Mouse (Mus musculus) retina, adult 2 months (tissue): ENCODE measurements around the gene Zbtb21.
"Not testable (repeated sequence)": the region's sequence is repeated elsewhere in the genome, so short reads cannot be mapped to it uniquely, and the experiment has no call there.

Source experiments
- DNase-seq: peaks from one replicate; pipeline ENCODE4 v3.0.0-alpha.2; 2012; ENCODE audit warnings: low read depth, low spot score

Zbtb21 gene

DNA sequence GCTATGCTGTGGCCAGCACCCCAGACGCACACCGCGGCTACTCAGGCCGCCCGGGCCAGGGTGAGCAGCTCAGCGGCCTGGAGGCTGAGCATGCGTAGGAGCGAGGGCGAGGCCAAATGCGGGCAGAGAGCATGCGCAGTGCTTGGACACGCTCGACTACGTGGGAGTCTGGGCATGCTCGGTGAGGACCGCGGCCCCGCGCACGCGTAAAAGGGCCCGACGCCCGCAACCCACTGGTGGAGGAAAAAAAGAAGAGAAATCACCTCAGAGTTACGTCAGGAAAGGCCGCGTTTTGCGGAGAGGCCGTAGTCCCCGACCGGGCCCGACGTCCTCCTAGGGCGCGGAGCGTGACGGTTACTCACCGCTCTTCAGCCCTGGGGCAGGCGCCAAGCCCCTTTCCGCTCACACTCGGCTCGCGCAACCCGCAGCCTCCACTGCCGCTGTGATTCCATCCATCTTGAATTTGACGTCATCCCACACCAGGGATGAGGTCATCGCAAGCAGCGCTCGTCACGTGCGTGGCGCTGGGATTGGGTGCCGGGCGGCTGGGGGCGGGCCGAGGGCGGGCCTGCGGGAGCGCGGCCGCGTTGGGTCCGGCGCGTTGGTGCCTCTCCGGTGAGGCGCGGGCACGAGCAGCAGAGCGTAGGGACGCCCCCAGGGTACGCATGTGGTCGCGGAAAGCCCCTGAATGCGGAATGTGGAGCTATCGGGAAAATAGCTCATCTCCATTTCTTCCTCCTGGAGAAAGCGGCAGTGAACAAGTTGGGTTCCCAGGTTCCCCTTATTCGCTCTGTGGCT lies at the start of gene Zbtb21, which contains the start of gene C2cd2:
Zbtb21 (minus strand) TSS at position 472 of the 798 bp plus-strand sequence.
C2cd2 (minus strand) TSS at position 448 of the 798 bp plus-strand sequence.
- DNase-seq = peak; percentile 95

DNA sequence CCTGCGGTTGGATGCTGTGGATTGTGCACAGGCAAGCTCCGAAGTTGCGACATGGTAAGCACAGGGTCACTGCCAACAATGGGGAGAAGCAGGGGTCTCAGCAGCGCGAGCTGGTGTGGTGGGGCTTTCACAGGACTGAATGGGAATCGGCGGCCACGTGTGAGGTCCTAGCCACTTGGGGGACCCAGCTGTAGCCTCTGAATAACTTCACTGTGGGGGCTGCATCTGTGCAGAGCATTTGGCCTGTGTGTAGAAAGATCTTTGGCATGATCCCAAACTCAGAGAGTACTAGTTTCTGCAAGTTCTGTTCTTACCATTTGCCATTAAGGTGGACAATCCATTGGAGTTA lies 34.9 kb upstream of the Zbtb21 start:
- not testable (repeated sequence) for DNase-seq

DNA sequence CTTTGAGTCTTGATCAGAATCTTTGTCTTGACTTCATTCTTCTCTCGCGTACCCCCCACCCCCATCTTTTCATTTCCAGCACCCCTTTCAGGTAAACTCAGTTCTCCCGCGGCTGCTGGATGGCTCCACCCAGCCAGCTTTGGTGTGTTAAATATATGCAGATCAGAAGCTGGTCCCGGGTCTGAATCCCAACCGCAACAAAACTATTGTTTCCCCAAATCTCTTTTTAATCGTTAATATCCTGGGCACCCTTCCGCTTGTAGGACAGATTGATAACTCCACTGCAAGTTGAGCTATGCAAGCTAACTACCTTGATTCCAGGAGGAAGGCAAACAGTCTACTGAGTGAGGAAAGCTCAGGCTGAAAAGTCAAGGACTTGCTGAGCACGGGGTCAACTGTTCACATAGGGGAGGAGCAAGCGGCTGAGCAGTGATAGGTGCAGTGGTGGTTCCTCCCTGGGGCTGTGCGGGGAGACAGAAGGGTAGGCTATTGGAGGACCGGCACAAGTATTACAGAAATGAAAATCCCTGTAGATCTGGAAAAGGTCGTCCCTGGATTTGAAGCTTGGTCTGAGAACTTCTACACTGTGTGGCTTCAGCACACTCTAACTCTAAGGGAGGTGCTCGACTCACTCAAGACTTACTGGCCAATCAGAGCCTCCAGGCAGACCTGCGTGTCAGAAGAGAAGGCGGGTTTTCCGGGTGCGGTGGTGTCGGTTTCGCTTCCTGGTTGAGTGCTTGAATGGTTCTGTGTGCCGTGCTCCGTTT lies 34.4 kb upstream of the Zbtb21 start, which contains the start of gene B230307C23Rik:
B230307C23Rik (plus strand) TSS at position 700 of the 767 bp plus-strand sequence.
- peak; percentile 67 for DNase-seq

DNA sequence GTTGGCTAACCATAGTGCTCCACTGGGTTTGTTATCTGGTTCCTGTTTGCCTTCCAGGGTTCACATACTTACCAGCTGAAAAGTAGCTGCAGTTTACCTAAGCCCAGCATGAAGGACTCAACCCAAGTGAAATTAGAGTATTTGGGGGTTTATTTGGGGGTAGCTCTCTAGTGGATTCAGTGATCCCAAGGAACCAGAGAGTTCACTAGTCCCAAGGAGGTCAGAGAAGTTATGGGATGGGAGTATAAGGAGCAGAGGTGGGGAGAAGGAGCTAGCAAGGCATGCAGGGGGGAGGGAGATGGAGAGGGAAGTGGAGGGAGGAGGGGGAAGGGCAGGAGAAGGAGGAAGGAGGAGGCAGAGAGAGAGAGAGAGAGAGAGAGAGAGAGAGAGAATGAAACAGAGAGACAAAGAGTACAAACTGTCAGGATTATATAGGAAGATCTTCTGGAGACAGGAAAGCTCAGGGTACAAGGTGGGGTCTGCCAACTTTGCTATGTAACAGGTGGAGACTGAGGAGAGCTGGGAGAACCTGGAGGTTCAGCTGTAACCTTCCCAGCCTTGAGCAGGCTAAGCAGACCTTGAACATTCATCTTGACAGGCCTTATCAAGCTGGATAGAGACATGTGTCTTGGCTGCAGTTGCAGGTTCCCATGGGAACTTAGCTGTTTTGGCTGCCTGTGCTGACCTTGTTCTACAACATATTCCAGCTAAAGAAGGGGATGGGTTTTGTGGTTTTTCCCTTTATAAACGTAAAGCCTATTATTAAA lies 33.6 kb upstream of the Zbtb21 start:
- DNase-seq = no peak

DNA sequence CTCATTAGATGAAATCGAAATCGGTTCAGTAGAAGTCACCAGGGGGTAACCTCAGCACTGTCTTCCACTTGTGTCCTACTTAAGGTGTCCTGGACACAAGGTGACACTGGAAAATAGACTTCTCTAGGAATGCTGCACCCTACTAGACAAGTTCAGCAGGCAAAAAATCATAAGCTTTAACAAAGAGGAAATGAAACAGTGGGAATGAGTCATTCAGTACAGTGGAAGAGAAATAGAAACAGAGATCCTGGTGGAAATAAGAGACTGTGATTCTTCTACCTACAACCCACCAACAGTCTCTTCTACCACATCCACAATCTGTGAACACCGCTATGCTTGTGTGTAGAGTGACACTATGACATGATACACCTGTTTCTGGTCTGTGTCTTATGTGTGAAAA lies 30.1 kb upstream of the Zbtb21 start:
- not testable (repeated sequence) for DNase-seq

DNA sequence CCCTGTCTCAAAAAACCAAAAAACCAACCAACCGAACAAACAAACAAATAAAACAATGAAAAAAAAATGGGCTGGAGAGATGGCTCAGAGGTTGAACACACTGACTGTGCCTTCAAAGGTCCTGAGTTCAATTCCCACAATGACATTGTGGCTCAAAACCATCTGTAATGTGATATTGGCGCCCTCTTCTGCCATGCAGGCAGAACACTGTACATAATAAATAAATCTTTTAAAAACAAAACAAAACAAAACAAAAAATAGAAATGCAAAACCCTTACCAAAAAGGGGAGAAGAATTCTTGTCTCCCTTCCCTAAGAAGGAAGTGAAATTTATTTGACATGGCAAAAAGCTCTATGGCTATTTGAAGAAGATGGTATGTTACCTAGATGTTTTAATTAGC lies 29.1 kb upstream of the Zbtb21 start:
- DNase-seq = no peak

DNA sequence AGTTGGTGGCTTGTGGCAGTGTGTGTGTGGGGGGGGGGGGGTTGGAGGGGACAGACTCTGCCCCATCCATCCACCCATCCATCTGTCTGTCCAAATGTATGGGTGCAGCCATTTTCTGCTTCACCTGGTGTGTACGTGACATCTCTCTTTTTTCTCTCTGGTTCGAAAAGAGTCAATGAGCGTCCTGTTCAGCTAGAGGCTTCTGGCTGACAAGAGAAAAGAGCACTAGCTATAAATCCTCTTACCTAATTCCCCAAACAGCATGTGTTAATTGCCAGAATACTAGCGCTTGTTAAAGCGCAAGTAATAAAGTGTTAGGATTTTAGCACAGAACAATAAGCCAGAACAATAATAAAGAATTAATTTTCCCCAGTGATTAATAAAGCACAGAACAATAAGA lies 22.2 kb upstream of the Zbtb21 start:
- no peak for DNase-seq

DNA sequence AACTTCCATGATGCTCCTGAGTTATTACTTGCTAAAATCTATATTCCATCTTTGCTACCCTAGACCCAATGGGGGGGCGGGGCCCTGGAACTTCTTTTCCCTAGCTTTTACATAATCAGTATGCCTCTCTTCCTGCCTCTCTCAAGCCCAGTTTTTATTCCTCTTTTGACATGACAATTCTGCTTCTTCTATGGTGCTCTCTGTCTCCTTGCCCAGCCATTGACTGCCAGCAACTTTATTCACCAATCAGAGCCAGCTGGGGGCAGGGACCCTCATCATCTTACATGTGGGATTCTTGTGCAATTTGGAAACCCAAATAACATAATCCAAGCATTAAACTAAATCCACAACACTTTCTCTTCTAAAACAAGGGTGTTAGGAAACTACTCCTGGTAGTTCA lies 18.9 kb upstream of the Zbtb21 start:
- no peak for DNase-seq

DNA sequence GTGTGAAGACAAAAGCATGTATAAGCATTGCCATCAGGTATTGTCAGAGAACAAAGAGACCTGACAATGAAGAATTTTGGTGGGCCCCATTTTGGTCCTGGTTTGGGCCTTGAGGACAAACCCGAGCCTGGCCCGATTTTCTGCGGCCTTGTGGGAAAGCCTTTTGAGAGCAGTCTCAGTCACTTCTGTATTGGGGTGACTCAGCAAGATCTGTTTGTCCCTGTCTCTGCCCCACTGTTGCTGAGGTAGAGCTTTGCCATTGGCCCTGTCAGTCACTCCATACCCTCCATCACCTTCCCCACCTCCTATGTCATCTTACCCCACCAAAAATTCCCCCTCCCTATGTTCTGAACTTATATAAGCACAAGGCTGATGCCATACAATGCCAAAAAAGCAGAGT lies 15.3 kb upstream of the Zbtb21 start:
- no peak for DNase-seq

DNA sequence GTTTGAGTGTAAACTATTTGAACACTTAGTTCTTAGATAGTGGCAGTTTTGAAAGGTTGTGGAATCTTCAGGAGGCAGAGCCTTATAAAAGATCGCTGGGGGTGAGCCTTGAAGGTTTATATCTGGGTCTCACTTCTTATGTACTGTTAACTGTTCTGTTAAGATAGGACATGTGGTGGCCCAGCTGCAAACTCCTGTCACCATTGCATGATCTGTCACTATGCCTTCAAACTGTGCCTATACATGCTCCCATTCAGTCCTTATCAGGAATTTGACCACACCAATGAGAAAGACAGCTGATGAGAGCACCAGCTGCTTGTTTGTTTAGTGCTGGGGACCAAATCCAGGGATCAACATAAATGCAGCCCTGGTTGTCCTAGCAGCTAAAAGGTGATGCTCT lies 14.9 kb upstream of the Zbtb21 start:
- no peak for DNase-seq

DNA sequence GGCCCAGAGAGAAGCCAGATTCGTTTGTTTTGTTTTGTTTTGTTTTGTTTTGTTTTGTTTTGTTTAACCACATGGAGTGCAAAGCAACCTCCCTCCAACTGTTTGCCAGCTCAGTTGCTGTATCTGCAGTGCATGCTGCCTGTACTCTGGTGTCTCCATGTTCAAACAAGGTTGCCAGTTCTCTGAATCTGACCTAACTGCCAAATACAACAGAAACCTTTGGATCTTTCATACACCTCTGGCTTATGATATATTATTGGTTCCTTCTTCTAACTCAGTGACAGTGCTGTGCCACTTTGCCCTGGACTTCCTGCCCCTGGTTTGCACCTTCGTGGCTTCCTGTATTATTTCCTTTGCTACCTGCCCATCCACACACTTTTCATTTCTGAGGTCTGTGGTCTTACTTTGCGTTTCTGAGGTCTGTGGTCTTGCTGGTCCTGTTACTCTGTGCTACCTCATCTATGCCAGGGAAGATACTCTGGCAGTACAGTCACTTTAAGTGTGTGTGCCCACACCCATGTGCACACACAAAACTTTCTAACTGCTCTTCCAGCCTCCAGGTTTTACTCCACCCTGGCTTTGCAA lies 1.6 kb upstream of the Zbtb21 start:
- DNase-seq = no peak

DNA sequence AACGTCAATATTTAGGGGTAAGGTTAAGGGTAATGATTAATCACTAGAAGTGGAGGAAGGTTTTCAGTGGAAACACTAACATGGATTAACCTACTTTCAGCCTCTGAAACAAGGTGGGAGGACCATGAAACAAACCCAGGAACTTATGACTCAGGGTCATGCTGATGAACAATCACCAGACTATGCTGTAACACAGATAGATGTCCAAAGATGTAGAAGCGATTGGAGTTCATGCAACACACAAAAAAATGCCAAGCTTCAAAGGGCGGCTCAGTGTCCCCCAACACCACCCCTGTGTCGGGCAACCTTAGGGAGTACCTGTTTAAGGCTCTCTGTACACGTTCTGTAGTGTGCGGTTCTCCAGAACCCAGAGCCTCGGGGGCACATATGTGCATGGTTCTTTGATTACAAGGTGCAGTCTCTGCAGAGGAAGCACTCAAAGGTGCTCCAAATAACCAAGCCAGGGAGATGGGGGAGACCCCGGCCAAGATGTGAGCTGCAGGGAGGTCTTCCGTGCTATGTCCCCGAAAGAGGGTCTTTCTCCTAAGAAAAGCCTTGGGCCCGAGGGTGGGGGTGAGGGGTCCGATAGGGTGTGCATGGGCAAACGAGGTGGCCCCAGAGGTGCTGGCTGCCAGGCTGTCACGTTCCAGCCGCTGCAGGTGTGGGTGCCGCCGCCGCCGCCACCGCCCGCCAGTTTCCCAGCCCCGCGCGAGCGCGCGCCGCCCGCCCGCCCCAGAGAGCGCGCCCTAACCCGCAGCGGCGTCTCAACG lies 856 bp downstream of the Zbtb21 start:
- DNase-seq = no peak

DNA sequence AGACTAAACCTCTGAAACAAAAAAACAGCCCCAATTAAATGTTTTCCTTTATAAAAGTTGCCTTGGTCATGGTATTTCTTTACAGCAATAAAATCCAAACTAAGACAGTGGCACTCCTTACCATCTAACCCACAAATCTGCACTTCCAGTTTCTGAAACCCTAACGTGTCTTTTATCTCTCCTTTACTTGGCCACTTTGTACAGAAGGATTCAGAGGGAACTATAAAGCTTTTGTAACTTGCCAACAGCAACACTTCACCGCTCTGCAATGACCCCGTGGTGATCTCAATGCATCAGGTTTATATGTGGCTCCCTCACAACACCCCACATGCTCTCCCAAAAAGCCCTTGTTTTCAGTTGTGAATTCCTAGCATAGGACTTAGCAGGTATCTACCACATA lies 2.1 kb downstream of the Zbtb21 start:
- no peak for DNase-seq

DNA sequence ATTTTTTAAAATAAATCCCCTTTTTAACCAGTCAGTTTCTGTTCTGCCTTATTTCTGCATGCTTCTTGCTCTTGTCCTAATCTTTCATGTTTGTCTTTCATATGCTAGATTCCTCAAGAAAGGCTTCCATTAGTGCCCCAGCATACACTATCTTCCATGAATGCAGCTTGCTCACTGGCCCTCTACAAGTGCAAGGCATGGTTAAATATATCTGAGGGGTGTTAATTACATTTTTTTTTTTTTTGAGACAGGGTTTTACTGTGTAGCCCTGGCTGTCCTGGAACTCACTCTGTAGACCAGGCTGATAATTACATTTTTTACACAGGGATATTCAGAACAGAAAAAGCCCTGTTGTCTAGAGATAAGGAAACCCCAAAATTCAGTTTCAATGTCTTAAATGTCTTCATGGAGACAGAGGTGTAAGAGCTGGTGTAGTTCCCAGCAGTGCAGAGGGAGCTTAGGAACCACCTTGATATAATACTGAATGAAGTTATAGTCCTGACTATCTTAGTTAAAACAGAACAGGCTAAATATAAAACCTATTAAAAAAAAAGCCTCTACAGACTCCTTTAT lies 3.9 kb downstream of the Zbtb21 start:
- DNase-seq = no peak

DNA sequence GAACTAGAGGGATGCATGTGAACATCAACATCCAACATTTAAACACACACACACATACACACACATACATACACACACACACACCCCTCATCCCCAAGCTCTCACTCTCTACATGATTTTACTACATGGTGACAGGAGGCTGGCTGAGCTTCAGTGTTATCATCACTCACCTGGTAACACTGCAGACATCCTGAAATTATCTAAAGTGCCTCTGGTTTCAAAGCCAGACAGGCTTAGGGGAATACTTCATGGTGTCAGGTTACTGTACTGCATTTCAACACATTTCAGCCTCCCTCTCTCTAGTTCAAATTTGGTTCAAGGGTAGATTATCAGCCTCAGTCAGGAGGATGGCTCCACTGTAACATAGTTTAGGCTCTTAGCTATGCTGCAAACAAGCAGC lies 4.8 kb downstream of the Zbtb21 start:
- no peak for DNase-seq

DNA sequence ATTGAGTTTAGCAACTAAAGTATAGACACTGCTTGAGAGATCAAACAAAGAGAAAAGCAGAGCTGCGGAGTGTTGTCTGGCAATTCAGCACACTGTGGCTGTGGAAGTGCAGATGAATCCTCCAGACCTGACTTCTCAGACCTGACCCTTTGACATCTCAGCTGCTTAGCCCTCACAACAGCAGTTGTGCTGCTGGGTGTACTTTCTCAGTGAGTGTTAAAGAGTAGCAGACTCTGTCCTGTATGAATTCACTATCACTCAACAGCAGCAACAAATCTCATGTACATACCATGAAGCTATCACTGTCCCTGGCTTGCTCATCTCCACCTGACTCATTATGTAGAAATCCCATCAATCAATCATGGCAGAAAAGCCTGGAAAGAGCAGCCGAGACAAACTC lies 6.4 kb downstream of the Zbtb21 start:
- no peak for DNase-seq

DNA sequence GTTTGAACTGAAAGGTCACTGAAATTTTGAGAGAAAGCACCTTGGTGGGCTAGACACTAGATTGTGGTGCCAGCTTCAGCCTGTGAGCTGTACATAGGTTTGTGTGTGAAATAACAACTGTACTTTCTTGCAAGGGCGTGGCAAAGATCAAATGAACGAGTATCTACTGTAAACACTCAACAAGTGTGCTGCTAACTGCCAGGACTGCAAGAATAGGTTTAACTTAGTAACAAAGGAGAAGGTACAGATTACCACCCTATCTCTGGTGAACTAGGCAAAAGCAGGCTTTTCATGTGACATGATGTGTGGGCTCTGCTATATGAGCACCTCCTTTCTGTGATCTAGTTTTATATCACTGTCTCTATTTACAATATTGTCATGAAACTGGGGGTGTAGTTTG lies 9.1 kb downstream of the Zbtb21 start:
- no peak for DNase-seq

DNA sequence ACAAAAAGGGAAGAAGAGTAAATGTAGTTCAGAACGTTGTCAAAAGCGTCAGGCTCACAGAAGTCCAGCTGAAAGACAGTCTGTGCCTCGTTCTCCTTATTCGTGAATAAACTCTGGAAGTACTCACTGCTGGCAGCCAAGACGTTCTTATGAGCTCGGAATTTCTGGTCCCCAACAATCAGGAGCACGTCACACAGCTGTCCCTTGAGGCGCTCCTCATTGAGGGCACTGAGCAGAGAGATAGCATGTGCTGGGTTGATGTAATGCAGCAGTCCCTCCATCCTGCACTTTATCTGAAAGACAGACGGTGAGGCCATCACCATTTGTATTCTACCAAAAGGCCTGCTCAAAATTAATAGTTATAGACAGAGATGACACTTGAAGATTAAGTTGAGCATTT lies 9.6 kb downstream of the Zbtb21 start:
- DNase-seq = no peak

DNA sequence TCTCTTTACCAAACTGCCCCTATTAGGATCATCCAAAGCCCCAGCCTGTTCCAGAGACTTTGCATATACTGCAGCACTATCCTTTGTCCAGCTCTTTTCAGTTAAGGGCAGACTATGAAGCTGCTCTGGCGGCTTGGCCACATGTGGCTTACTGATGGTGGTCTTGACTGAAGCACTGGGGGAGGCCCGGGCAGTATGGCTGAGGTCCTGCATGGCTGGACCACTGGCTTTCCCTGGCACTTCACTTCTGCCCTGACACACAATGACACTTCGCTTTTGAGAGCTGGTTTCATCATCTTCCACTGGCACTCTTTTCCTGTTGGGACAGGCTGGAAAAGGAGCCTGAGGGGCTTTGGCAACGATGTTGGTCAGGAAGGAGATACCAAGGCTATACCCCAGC lies 10.1 kb downstream of the Zbtb21 start:
- DNase-seq = no peak

DNA sequence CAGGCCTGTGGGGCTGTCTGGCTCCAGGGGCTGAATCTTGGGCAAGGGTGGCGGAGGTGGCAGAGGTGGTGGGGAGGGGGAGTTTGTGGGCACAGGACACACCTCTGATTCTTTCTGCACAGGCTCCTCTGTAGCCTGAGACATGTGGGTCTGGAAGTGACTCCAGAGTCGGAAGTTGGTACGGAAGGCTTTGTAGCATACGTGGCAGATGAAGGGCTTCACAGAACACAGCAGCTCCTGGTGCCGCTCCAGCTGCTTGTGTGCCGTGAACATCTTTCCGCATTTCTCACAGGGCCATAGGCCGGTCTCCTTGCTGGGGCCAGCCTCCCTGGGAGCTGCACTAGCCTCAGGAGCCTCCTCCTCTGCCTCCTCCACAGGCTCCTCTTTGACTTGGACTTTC lies 12.4 kb downstream of the Zbtb21 start:
- no peak for DNase-seq

DNA sequence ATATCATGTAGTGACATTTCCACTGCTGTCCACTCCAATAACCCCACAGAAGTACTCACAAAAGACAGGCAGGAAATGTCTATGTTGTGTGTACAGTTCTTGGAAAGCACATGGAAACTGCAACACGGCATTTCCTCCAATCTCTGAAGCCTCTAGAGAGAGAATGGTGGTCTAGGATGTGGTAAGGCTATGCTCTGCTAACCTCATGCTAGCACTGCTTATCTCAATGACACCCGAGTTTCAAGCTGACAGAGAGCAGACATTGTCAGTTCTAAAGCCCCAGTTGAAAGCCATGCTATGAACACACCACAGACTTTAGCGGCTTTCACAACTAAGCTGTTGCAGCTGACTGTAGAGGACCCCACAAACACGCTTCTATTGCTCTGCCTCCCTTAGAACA lies 13.6 kb downstream of the Zbtb21 start:
- DNase-seq = no peak
